Mouse (Mus musculus) megakaryocyte-erythroid progenitor cell, adult 5-6 weeks (primary cell): Measurements from ENCODE around the gene Hopx. TPM values are rescaled to one million over a fixed set of nuclear protein-coding genes. Genes with fewer than 3 reads are reported as not detected.
A peak's percentile ranks its signal among the peaks of the same experiment; 100 is the strongest.

Source experiments
- ATAC-seq: replicated peaks from 2 replicates; pipeline ENCODE4 v1.8.0; 2016; ENCODE audit warnings: mild to moderate bottlenecking, inconsistent platforms; ENCODE audit not compliant: severe bottlenecking, poor library complexity, low FRiP score, low TSS enrichment
- total RNA-seq, 2 experiments: library from RNA; stranded (forward) in 1 of 2; stranded (reverse) in 1 of 2; fragments of 200-1000, 215-1000 nt in 1 of 2; fragments of >200 nt in 1 of 2; fragmentation: Nextera tagmentation in 1 of 2; gene quantifications; 2 replicates each; pipeline ENCODE4 v1.2.3; 2014 to 2017

Gene Hopx
- total RNA-seq, 2 experiments from 2014 or later = 1.9 to 2.4 TPM

DNA sequence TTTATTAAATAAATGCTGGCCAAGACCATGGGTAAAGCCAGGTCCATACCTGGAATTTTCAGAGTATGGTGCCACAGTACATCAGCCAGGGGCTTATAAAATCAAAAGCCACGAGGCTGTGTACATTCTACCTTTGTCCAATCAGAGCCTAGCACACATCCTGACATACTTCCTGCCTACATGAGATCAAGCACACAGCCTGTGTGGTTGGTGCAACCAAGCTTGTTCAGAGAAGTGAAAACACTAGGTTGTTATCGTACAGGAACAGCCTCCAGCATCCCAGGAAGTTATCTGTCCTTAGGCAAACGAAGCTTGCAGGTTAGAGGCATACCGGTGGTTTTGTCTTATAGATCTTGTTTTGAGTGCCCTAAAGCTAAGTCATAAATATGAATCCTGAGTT is 19.5 kb upstream of the Hopx start:
- peak; percentile 89 for ATAC-seq

DNA sequence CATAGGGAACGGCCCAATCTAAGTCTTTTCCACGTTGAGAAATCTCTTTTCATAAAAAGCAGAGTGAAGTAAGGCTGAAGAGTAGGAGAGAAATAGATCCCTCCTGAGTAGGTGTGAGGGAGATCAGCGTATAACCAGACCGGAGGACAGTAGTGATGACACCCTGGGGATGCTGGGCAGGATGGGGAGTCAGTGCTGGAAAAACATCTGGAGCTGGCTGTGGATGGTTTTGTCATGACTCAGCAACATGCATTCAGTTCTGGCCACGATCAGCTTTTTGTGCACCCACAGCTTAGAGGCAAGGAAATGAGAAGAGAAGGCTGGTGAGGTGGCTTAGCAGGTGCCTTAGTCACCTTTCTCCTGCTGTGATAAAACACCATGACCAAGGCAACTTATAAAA is 19.0 kb upstream of the Hopx start:
- ATAC-seq = no peak

- ATAC-seq = no peak
Observed at GRCm38 (mm10) chr5:77132457-77133135, 17.7 kb upstream of the Hopx start.

- ATAC-seq = no peak
Observed at GRCm38 (mm10) chr5:77131879-77132278, 17.0 kb upstream of the Hopx start.

DNA sequence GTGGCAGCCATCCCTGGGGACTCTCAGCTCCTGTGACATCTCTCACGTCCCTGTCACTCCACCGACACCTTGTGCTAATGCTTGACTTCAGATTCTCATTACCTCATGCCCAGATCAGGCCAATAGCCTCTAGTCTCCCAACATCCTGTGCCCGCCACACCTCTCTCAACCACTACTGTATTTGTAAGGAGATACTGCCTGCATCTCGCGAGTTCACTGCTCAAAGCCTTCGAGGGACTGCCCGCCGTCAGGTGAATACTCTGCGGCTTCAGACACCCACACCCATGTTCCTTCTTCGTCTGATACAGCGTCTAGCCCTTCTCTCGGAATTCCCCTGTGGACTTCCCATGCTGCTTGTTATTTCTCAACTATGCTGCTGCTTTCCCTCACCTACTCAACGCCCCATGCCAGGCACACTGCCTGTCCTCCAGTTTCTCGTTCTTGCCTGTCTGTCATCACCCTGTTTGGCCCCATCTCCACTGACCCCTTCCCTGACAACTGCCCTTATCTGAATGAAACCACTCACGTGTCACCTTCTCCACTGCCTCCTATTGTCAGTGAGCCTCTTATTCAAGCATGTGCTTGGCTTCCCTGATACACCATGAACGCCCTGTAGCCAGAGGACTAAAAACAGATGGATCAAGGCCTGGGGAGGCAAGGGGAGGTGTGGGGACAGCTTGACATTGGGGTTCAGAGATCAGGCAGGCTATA is 15.5 kb upstream of the Hopx start:
- peak; percentile 17 for ATAC-seq

DNA sequence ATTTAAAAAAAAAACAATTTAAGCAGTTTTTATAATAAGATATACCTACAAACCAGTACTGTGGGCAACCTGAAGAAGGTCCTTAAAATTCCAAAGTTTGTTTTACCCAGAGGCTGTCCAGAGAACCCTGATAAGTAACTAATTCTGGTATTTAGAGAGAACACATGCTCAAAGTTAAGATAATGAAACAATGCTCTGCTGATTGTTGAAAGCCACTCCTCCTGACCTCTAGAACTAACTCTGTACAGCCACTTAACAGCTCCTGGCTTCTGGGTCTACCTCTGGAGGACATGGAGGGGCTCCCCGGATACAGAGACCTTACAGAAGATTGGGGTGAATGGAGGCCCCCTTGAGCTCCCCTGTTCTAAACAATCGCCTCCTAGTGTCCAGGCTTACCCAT is 15.0 kb upstream of the Hopx start:
- peak; percentile 9; the same call in 1 of the 2 replicates for ATAC-seq

GRCm38 (mm10) chr5:77128854-77129253 is 13.9 kb upstream of the Hopx start:
- ATAC-seq = no peak

GRCm38 (mm10) chr5:77126415-77126968 is 11.6 kb upstream of the Hopx start:
- no peak for ATAC-seq

DNA sequence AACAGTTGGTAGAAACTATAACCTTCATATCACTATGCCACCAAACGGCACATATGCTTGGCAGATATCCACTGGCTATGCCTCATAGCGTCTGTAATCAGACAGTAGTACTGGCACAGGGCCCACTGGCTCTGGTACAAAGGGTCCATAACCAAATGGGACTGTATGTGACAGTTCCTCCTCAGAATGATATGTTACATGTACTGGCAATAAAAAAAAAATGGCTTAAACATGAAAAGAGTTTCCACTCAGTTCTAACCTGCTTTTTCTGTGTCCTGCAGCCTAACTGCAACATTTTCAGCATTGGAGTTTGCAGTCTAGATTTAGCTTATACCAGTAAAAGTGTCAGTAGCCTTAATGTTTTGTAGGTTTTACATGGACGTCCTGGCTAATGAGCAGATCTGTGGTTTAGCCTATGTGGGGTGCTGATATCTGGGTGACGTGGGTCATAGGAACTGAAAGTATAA is 9.9 kb upstream of the Hopx start:
- peak; percentile 96 for ATAC-seq

DNA sequence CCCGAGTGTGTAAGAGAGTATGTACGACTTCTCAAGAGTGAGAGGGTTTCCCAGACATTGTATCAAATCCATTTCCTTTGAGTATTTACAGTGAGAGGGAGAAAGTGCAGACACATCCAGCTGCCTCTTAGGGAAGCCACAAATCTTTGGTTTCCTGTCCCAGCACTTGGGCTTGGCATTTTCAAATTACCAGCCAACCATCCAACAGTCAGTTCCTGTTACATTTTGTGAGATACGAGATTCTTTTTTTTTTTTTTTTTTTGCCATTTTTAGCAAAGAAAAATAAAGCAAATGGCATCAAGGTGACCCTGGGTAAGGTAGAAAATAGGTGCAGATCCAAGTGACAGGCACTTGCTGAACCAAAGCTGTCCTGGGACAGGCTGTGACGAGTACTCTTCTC is 9.2 kb upstream of the Hopx start:
- ATAC-seq = no peak

GRCm38 (mm10) chr5:77123597-77123996 is 8.7 kb upstream of the Hopx start:
- ATAC-seq = no peak

GRCm38 (mm10) chr5:77122254-77123192 is 7.6 kb upstream of the Hopx start:
- ATAC-seq = no peak

- no peak for ATAC-seq
Observed at GRCm38 (mm10) chr5:77120701-77121100, 5.8 kb upstream of the Hopx start.

- peak; percentile 95 for ATAC-seq
Observed at GRCm38 (mm10) chr5:77119475-77120422, 4.8 kb upstream of the Hopx start.

GRCm38 (mm10) chr5:77115732-77116131 is 811 bp upstream of the Hopx start:
- no peak for ATAC-seq

- ATAC-seq = no peak
Observed at GRCm38 (mm10) chr5:77113773-77114172, 1.1 kb downstream of the Hopx start.

DNA sequence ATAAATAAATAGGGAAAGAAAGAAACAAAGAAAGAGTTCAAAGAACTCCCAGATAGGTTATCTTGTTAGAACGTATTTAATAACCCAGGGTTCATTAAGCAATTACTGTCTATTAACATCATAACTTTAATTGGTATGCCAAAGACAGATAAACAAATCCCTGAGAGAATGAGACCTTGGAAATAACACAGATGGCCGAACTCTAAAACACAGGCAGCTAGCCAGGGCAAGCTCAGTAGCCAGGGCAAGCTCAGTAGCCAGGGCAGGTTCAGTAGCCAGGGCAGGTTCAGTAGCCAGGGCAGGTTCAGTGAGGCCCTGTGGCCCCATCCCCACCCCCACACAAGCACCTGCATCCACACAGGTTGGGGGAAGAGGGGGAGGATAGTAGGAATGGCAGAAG is 2.9 kb downstream of the Hopx start:
- no peak for ATAC-seq

DNA sequence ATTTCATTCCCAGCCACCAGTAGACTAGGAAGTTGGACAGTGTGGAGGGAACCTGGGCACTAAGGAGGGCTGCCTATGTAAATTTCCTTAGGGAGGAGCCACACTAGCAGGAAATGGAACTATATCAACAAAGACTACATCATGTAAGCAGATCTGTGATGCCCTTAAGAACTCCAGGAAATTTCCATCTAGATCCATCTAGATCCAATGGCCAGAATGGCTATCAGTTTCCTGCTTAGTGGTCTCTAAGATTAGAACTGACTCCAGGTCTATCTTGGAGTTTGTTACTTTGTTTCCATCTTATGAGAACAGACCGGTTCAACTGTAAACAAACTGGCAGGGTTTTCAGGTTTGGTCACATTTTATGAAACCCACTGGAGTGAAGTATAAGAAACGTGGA is 5.1 kb downstream of the Hopx start:
- ATAC-seq = no peak

GRCm38 (mm10) chr5:77108806-77109205 is 6.1 kb downstream of the Hopx start:
- ATAC-seq = no peak
